Mouse (Mus musculus) layer of hippocampus, postnatal 25 days (tissue): ENCODE results near the gene Tbl1x. TPM values are rescaled to one million over a fixed set of nuclear protein-coding genes. Genes with fewer than 3 reads are reported as not detected.
"Not testable (repeated sequence)": the region's sequence is repeated elsewhere in the genome, so short reads cannot be mapped to it uniquely, and the experiment has no call there.

ENCODE experiments used
- DNase-seq, 2 experiments: peaks; one replicate each; pipeline ENCODE4 v3.0.0; 2022; ENCODE audit warnings: mixed read lengths in 2 of 2, low spot score in 1 of 2; ENCODE audit errors: extremely low spot score in 1 of 2
- total RNA-seq, 2 experiments: library from RNA; stranded (reverse); gene quantifications; 2 replicates each; pipeline ENCODE4 v1.2.3; 2021

Gene Tbl1x
- total RNA-seq, 2 experiments from 2014 or later = 29.8 to 32.7 TPM

DNA sequence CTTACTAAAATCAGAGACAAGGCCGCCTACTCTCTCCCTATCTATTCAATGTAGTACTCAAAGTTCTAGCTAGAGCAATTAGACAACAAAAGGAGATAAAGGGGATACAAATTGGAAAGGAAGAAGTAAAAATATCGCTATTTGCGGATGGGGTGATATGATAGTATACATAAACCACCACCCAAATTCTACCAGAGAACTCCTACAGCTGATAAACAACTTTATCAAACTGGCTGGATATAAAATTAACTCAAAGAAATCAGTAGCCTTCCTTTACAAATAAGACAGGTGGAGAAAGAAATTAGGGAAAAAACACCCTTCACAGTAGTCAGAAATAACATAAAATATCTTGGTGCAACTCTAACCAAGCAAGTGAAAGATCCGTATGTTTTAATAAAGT, 29.0 kb downstream of the Tbl1x start:
- DNase-seq = not testable (repeated sequence)

DNA sequence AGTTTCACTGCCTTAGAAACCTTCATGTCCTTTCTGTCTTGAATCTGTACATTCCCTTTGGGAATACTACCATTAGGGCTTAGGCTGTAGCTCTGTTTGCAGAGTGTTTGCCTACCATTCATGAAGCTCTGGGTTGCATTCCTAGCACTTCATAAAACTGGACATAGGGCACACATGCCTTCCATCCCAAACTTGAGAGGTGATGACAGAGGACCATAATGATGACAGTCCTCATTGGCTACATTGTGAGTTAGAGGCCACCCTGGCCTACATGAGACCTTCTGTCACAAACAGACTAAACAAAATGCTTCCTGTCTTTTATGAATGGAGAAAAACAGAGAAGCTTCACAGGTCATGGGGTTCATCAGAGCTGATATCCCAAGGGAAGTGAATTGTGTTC, 33.2 kb downstream of the Tbl1x start:
- DNase-seq = no peak

DNA sequence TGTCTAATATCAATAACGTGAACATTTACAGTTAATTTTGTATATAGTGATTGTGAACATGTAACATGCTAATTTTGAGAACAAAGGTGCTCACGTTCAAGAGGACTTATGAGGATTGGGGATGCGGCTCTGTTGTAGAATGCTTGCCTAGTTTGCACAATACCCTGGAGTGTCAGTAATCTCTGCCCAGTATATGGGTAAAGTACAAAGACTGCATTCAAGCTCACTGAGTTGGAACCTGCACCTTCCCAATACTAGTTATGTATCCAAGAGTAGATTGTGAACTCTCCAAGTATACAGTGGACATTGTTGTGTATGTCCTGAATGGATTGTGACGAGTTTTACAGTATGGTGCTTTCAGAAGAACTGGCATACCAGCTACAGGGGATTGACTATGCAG, 33.7 kb downstream of the Tbl1x start:
- DNase-seq = no peak

DNA sequence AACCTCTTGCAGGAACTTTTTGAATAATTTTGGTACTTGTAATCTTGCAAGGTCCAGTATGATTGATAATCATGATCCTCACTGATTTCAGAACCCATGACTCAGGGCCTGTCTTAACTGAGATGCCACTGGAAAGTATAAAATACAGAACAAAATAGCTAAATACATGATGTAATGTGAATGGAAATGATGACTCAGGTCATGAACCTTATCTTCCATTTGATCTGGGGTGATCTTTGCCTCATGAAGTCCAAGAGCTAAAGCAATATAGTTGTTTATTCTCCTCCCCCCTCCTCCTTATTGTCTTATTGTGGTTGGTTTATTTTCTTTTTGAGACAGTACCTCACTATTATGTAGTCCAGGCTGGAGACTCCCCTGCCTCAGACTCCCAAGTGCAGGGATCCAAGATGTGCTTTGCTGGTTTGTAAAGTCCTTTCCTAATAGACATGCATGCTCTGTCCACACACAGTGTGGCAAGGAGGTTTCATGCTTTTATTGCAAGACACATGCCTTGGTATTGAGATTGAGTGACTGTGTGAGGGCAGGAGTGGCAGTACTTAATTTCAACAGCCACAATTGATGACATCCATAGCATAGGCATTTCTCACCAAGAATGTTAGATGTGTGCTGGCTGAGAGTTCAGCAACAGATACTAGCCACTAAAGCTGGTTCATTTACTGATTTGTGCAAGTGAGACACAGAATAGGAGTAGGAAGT, 34.7 kb downstream of the Tbl1x start:
- DNase-seq = no peak

DNA sequence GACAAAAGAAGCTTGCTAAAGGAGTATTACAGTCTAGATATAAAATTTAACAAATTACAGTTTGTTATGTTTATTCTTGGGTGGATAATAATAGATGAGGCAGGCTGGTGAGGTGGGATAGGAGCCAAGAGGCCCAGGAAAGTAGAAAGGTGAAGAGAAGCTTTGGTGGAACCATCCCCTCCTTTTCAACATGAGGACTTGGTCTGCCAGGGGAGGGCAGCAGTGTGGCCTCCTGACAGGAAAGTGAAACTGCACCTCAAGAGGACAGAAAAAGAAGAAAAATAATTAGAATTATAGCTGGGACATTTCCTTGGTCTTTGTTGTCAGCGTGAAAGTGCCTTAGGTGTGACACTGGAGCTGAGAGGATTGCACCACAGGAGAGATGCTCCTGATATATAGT, 35.6 kb downstream of the Tbl1x start:
- no peak for DNase-seq

DNA sequence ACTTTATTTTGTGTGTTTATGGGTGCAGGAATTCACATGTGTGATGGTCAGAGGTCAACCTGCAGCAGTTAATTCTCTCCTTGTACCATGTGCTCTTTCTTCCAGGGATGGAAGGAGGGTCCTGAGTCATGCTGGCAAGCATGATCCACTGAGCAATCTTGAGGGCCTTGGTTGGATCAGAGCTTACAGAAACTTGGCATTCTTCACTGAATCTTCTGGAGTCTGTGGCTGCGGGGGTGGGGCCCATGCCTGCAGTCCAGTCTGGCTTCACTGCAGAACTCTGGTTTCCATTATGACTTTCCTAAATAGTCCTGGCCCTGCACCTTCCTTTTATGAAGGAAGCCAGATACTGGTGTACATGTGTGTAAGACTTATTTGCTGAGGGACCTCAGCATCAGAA, 38.1 kb downstream of the Tbl1x start:
- no peak for DNase-seq

DNA sequence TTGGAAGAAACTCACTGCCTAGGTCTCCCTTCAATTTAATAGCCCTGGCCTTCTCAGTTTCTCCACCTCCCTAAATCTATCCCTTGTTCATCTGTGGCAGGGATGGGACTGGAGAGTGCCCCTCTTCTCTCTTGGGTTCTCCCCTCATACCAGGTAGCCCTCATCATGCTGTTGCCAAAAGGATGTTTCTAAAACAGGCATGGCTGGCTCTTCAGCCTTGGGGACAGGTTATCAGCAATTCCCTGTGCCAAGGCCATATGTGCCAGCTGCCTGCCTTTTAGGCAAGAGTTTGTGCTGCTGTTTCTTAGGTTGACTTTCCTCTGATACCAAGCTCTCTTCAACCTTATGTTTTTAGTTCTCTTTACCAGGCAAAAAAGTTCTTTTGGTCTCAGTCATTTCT, 39.6 kb downstream of the Tbl1x start:
- no peak for DNase-seq

DNA sequence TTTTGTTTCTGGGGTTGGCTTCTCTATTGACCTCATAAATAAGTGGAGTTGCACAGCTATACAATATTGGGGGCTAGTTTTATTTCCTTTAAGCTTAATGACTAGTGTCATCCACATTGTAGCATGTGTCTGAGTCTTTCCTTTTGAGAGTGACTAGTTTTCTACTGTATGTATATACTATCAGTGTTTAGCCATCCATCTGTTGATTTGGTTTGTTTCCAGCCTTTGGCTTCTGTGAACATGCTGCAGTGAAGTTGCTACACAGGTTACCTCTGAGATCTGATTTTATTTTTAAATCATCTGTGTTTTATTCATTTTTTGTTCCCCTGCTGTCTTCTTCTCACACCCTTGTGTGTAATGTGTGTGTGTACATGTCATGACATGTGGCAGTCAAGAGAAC, 40.5 kb downstream of the Tbl1x start:
- DNase-seq = no peak

DNA sequence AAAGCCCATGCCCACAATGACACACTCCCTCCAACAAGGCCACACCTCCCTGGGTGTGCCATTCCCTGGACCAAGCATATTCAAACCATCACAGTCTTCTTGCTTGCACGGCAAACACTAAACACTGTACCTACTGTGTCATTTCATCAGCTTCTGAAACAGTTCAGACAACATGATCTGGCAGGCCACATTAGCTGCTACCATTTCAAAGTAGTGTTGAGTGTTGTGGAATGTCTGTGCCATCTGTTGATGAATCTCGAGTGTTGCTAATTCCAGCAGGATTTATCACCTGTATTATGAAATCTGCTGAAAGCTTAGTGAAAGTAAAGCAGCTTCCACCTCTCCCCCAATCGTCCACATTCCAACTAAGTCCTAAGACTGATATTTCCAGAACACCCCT, 41.3 kb downstream of the Tbl1x start:
- no peak for DNase-seq

DNA sequence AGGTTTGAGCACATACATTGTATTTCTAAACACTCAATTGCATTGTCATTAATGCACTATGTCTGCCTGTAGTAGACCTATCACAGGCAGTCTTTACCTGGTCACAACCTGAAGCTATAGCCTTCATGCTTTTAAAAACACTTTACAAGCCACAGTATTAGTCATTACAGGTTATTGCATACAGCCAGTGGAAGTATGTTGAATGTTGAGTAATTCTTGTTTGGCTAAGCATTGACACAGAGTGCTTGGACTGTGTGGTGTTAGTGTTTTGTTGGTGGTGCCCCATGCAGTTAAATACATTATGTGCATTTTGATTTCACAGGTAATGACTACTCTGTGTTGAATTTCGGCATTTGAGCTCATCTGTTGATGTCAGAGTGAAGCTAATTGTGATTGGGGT, 45.2 kb downstream of the Tbl1x start:
- DNase-seq = no peak

DNA sequence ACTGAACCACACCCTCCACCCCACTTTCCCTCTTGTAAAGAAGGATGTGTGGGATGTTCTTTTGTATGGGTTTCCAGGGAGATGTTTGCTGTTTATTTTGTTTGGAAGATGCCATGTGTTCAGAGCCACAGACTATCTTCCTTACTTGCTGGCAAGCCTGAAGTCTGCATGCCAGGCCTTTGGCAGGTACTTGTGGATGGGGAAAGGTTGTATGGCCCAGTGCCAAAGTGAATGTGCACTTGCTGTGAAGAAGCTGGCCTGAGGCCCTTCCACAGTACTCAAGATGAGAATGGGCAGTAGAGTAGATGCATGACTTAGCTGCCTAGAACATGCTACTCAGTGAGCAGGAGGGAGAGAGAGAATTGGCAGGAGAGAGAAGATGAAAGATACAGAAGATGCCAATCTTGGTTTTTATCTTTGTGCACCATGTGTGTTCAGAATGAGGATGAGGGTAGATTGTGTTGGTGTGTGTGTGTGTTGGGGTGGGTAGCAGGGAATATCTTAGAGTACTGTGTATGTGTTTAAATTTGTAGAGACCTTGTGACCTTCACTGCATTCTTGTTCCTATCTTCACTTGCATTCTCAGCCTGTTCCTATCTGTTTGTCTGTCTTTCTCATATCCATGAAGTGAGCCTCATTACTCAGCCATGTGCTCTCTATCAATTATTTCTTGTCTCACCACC, 48.5 kb downstream of the Tbl1x start:
- no peak for DNase-seq

DNA sequence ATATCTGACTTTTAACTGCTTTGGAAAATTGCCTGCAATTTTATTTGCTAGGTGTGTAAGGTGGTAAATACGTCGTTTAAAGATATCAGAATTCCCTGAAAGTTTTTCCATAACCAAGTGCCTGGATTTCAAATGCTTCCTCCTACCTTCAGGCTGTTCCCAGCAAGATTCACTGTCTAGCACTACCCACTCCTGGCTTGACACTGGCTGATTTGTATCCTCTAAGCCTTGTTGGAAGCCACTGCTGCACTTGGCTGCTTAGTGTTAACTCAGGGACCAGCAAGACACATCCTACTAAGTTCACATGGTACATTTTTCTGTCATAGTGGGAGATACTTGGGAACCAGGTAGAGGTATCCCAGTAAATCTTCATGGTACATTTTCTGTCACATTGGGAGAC, 52.8 kb downstream of the Tbl1x start:
- DNase-seq = no peak

DNA sequence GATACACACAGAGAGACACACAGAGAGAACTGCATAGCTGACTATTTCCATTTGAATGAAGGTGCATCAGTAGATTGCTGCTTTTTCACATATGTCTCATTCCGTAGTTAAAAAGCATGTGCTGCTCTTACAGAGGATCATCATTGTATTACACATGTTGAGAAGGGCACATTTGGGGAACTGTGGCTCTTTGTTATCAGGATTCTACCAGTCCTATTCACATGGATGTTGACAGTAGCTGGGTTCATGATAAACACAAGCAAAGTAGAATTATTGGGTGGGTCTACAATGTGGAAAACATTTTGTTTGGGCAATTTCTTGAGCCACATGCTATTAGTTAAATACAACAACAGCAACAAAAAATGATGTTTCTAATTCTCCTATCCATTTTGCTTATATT, 55.9 kb downstream of the Tbl1x start:
- DNase-seq = no peak

DNA sequence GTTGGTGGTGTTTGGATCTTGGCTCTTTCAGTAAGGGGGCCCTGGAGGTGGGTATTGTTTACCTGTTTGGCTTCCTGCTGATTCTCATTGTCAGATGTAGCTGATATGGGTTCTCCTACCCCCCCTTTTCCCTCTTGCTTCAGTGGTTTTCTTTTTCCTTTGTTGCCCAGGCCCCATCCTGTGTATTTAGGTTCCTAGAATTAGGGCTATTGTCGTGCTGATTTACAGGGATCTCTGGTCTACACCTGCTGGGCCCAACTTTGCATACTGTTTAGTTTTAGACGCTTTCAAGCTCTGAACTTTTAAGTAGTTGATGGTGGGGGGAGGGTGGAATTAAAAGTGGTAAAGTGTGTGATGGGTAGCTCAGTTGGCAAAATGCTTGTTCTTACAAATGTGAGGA, 57.2 kb downstream of the Tbl1x start:
- no peak for DNase-seq

DNA sequence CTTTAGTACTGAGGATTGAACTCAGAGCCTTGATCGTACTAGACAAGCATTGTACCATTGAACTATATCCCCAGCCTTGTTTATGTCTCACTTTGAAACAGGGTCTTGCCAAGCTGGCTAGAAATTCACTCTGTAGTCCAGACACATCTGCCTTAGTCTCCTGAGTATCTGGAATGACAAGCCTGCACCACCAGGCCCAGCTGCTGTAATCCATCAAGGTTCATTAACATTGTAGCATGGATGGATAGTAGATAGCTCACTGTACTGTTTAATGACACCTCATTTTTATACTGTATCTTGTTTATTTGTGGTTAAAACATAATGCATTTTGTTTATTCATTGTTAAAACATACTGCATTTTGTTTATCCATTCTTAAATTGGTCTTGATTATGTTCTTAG, 62.9 kb downstream of the Tbl1x start:
- DNase-seq = no peak

DNA sequence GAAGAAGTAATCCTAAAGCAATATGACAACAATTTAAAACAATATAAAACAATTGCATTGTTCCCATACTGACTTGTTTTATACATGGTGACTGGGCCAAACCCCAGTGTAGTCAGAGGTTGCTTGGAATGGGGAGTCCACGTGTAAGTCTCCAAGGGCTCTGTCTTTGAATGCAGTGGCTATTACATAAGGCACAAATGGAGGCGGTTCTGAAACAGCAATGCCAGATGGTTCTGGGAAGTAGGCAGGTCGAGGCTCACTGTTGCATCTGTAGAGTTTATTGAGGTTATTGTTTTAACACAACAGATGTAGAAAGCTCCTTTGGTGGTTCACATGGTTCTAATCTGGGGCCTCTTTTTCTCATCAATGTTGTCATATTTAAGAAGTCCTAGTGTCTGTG, 66.3 kb downstream of the Tbl1x start:
- DNase-seq = no peak

DNA sequence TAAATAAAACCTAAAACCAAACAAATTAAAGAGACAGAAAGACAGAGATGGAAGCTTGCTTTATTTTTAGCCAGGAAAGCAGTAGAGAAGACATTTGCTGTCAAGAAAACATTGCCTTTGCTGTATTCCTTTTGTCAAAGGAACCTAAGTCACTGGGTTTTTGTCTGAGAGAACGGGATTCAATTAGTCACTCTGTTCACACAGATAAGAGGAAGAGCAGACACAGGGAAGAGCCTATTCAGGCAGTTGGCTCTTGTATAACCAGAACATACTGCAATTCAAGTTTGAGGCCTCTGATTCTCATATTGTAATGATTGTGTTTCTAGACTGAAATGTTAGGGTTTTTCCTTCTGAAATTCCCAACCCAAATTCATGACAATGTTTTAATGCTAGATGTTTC, 67.4 kb downstream of the Tbl1x start:
- DNase-seq = no peak

DNA sequence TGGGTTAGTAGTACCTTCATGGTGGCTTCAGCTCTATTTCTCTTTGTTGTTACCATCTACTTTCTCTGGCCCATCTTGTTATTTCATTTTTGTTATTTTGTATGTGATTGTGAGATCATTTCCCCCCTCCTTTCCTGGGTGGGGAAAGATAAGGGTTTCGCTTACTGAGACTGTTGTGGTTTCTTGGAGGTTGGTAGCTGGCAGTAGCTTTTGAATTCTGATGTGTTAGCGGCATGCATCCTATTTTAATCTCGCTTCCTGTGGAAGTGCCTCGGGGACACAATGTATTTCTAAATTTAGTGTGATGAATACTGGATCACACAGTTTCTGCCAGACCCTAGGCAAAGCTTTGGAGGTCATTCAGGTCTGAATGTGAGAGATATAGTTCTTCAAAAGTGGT, 69.2 kb downstream of the Tbl1x start:
- DNase-seq = no peak

DNA sequence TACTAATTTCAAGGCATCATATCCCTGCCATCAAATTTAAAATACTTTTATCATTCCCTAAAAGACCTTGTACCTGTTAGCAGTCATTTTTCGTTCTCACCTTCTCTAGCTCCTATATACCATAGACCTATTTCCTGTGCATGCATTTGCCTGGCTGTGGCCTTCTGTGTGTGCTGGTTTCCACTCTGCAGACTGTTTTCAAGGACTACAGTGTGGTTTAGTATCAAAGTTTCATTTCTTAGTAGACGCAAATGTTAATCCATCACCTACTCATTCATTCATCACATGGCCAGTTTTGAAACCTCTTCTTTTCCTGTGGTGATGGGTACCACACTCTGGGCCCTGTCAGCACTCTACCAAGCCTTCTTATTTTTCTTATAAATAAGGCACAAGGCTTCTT, 75.2 kb downstream of the Tbl1x start:
- no peak for DNase-seq

DNA sequence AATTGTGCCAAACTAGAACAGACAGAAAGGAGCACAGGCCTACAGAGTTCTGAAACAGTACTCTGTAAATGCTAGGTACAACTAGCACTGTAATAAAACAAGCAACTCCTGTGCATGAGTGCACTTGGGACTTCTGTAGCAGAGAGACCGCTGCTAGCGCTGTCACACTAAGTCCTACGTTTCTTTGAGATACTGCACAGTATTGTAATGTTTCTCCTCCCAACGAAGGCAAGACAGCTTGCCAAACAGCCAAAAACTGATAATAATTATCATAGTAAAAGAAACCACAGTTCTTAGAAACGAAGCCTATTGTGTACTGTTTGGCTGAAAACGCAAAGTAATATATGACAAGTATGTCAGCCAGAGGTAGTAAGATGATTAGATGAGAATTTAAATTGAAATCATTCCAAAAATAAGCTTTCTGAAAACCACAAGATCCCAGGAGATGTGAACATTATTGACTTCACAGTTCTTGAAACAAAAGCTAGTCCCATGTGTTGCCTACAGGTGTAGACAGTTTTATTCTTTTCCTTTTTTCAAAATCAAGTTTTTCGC, 83.9 kb downstream of the Tbl1x start:
- no peak for DNase-seq

DNA sequence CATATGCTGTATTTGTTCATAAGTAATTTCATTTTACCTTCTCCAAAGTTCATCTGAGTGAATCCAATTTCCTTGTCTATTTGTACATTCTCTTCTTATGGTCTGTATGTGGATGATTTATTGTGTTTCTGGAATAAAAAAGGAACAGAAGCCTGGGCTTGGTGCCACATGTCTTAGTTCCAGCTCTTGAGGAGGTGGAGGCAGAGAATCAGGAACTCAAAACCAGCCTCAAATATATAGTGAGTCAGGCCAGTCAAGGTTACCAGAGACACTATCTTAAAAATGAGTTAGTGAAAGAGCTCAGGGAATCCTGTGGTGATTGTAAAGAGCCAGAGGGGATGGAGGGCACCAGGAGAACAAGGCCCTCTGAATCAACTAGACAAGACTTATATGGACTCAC, 86.9 kb downstream of the Tbl1x start:
- DNase-seq = no peak

DNA sequence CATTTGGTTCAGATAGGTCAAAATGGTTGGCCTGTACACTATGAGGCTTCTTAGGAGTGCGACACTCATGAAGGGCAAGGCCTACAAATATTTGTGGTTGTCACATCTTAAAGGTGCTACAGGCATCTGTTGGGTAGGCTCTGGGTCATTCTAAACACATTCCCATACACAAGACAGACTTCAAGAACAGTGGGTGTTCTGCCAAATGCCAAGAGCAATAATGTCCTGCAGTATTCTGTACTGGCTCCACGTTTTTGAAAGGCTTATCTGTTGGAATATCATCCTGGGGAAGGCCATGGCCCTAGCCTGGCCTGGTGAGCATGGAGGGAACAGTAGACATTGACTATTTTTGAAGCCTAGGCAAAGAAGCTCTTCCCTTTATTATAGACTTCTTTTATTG, 87.9 kb downstream of the Tbl1x start:
- no peak for DNase-seq
